Mouse (Mus musculus) heart, embryonic 13.5 days (tissue): ENCODE results near the gene Arid5a. TPM values are rescaled to one million over a fixed set of nuclear protein-coding genes. Genes with fewer than 3 reads are reported as not detected.
A peak's percentile ranks its signal among the peaks of the same experiment; 100 is the strongest.

ENCODE experiments used
- ATAC-seq: fragments of 200-750 bp; cut with Nextera tagmentation; 2 replicates; pipeline ENCODE4 v1.8.0; 2017; ENCODE audit warnings: moderate TSS enrichment; ENCODE audit not compliant: insufficient number of reproducible peaks, low FRiP score, low TSS enrichment; ENCODE audit errors: extremely low read depth
- H3K27ac ChIP-seq: fragments of 300-500 bp; sonication (generic); replicated peaks from 2 replicates; pipeline ENCODE4 v1.5.1; 2015; ENCODE audit warnings: moderate library complexity, mild to moderate bottlenecking, inconsistent platforms
- H3K27me3 ChIP-seq: fragments of 300-500 bp; sonication (generic); replicated peaks from 2 replicates; pipeline ENCODE4 v1.6.1; 2015; ENCODE audit warnings: mild to moderate bottlenecking, inconsistent platforms
- H3K36me3 ChIP-seq: fragments of 300-500 bp; sonication (generic); 2 replicates; pipeline ENCODE4 v1.6.1; 2015; ENCODE audit warnings: mild to moderate bottlenecking, inconsistent platforms
- H3K4me1 ChIP-seq: fragments of 300-500 bp; sonication (generic); 2 replicates; pipeline ENCODE4 v1.6.1; 2015; ENCODE audit warnings: inconsistent platforms
- H3K4me2 ChIP-seq: fragments of 300-500 bp; sonication (generic); 2 replicates; pipeline ENCODE4 v1.6.1; 2015; ENCODE audit warnings: inconsistent platforms, mild to moderate bottlenecking, moderate library complexity
- H3K4me3 ChIP-seq: fragments of 300-500 bp; sonication (generic); 2 replicates; pipeline ENCODE4 v1.5.1; 2015; ENCODE audit warnings: moderate library complexity, mild to moderate bottlenecking, inconsistent platforms
- H3K9ac ChIP-seq: fragments of 300-500 bp; sonication (generic); 2 replicates; pipeline ENCODE4 v1.6.1; 2015; ENCODE audit warnings: inconsistent platforms, mild to moderate bottlenecking, moderate library complexity
- H3K9me3 ChIP-seq: fragments of 300-500 bp; sonication (generic); 2 replicates; pipeline ENCODE4 v1.6.1; 2016; ENCODE audit warnings: inconsistent platforms
- WGBS: fragments of 180-500 bp; shearing (Covaris S2); methylation state at CpG from one replicate; pipeline ENCODE4 v1.1.7; 2015; ENCODE audit warnings: mixed read lengths; 5-methylcytosine and 5-hydroxymethylcytosine counted together
- polyA plus RNA-seq: library from polyadenylated mRNA; unstranded; fragments of >200 nt; fragmentation: Nextera tagmentation; extraction: Ambion mirVana; gene quantifications from 2 replicates; pipeline ENCODE4 v1.2.1, GENCODE M21; 2015

Arid5a gene
- 12.7 and 13.4 TPM in 2 replicates for polyA plus RNA-seq

DNA sequence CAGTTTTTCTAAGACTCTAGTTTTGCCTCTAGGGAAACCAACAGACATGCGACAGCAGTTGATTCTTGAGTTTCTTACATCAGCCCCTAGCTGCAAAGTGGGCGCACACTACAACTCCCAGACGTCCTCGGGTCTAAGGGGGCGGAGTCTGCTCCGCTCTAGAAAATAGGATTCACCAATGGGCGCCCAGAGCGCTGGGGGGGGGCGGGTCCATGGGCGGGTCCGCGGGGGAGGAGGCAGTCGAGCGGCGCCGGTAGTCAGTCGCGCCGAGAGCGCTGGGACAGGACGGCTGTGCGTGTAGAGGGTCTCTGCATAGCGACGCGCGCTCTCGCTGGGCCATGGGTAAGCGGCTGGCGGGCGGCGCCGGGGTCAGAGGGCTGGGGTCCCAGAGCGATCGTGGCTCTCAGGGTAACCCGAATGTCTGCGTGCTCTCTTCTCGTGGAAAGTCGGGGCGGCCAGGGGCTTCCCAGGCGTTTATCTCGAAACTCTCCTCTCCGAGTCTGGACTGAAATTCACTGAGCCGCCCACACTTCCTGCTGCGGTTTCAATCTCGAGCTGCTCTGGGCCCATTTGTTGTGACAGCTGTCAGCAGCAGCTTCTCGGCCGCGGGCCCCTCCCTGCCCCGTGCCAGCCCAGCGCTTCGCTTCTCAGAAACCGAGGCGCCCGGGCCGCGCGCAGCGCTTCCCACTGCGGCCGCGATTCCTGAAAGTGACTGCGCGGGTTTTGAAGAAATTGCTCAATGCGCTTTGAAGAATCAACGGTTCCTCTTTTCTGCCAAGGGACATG lies at the start of gene Arid5a:
Arid5a (plus strand) TSS at position 239 of the 786 bp plus-strand sequence.
- H3K4me1 ChIP-seq: peaks cover 41% of the 10 kb centered on the region
- H3K27ac ChIP-seq: peak within 1 kb of the TSS; percentile 89
- H3K9ac ChIP-seq: peak within 1 kb of the TSS; percentile 90
- peak within 1 kb of the TSS; percentile 87 for H3K4me2 ChIP-seq
- ATAC-seq: peak; percentile 72
- no peaks in the 10 kb centered on the region for H3K27me3 ChIP-seq
- H3K4me3 ChIP-seq: peak within 1 kb of the TSS; percentile 76
- WGBS: under 1% methylated on average over 65 of the region's 65 CpGs
- H3K36me3 ChIP-seq: peaks cover 5% of the 10 kb centered on the region; the same call in 1 of the 2 replicates
- no peaks in the 10 kb centered on the region for H3K9me3 ChIP-seq

DNA sequence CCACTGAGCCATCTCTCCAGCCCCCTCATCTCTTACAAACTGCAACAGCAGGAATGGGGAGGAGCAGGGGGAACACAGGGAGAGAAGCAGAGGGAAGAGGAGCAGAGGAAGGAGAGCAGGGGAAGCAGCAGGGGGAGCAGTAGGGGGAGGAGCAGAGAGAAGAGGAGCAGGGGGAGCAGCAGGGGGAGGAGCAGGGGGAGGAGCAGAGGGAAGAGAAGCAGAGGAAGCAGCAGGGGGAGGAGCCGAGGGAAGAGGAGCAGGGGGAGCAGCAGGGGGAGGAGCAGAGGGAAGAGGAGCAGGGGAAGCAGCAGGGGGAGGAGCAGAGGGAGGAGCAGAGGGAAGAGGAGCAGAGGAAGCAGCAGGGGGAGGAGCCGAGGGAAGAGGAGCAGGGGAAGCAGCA lies 48.9 kb upstream of the Arid5a start:
- no peak for ATAC-seq
- Histone ChIP-seq H3K4me3 (no peak overlapping the region), H3K4me2 (no peak overlapping the region), H3K4me1 (peaks cover 22% of the 10 kb centered on the region), H3K27me3 (peaks cover 30% of the 10 kb centered on the region), H3K9ac (no peak overlapping the region), H3K9me3 (peaks cover 9% of the 10 kb centered on the region), H3K27ac (no peak overlapping the region), H3K36me3 (no peaks in the 10 kb centered on the region)
- 53% methylated on average over 2 of the region's 2 CpGs for WGBS

DNA sequence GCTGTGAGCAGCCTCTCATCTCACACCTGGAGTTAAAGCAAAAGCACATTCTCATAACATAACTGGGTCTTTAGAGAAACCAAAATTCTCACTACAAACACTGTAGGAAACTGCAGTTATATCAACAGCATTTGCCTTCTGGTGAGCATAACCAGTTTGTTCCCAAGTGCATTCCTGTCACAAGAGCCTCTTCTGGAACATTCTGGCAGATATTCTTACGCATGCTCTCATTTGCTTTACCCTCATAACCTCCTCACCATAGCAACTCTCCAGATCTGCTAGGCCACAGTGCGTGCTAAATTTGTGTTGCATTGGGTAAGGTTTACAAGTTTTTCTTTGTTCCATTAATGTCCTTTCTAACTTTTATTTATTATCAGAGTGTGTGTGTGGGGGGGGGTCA lies 48.3 kb upstream of the Arid5a start:
- Histone ChIP-seq H3K9ac (no peak overlapping the region), H3K9me3 (peaks cover 9% of the 10 kb centered on the region), H3K36me3 (no peaks in the 10 kb centered on the region), H3K4me3 (no peak overlapping the region), H3K4me2 (no peak overlapping the region), H3K4me1 (peaks cover 19% of the 10 kb centered on the region), H3K27me3 (peaks cover 24% of the 10 kb centered on the region), H3K27ac (no peak overlapping the region)
- WGBS: 87% methylated on average over 2 of the region's 2 CpGs
- no peak for ATAC-seq

DNA sequence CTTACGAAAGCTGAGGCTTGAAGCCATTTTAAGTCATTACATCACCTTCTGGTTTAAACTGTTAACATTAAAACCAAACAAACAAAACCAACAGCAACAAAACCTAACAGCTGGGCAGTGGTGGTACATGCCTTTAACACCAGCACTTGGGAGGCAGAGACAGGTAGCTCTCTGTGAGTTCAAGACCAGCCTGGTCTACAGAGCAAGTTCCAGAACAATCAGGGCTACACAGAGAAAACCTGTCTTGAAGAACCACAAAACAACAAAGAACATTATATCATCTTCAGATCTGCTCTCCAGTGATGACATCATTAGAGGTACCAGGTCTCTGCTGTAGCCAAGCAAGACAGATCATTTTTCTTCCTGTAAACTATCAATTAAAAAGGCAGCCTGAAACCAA lies 47.1 kb upstream of the Arid5a start:
- WGBS: 86% methylated on average over 1 of the region's 1 CpGs
- ATAC-seq: no peak
- Histone ChIP-seq H3K9me3 (peaks cover 9% of the 10 kb centered on the region), H3K27ac (no peak overlapping the region), H3K9ac (no peak overlapping the region), H3K27me3 (peaks cover 13% of the 10 kb centered on the region), H3K36me3 (no peaks in the 10 kb centered on the region), H3K4me2 (no peak overlapping the region), H3K4me1 (peaks cover 7% of the 10 kb centered on the region), H3K4me3 (no peak overlapping the region)

DNA sequence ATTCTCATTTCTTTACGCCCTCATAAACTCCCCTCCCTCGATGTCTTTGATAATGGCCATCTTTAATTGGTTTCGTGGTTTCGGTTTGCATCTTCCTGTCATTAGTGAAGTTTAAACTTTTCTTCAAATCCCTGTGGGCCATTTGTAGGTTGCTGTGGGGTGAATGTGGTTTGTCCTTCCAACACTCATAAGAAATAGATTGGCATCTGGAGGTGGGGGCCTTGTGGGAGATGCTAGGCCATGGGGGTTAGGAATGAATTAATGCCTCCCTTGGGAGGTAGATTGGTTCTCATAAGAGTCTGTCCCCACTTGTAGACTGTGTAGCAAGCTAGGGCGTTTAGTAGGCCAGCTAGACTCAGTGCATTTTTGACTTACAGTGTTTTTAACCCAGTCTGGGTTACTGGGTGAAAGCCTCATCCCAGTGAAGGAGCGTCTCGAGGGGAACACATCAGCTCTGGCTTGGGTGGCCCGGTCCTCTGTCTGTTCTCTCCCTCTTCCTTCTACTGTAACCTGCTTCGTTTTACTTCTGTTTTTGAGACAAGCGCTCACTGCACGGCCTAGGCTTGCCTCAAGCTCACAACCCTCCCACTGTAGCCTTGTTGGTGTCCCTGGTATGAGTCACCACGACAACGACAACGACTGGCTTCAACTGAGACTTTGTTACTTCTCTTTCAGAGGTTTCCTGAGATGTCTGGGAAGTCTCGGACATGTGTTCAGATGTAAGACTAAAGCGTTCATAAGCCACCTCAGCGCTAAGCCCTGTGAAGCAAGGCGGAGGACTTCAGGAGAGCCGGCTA lies 45.6 kb upstream of the Arid5a start:
- no peaks in the 10 kb centered on the region for H3K36me3 ChIP-seq
- WGBS: 71% methylated on average over 19 of the region's 19 CpGs
- H3K4me3 ChIP-seq: no peak overlapping the region
- H3K9ac ChIP-seq: no peak overlapping the region
- no peaks in the 10 kb centered on the region for H3K4me1 ChIP-seq
- H3K4me2 ChIP-seq: no peak overlapping the region
- peaks cover under 1% of the 10 kb centered on the region; the same call in 1 of the 2 replicates for H3K9me3 ChIP-seq
- no peaks in the 10 kb centered on the region for H3K27me3 ChIP-seq
- H3K27ac ChIP-seq: no peak overlapping the region
- ATAC-seq: no peak

DNA sequence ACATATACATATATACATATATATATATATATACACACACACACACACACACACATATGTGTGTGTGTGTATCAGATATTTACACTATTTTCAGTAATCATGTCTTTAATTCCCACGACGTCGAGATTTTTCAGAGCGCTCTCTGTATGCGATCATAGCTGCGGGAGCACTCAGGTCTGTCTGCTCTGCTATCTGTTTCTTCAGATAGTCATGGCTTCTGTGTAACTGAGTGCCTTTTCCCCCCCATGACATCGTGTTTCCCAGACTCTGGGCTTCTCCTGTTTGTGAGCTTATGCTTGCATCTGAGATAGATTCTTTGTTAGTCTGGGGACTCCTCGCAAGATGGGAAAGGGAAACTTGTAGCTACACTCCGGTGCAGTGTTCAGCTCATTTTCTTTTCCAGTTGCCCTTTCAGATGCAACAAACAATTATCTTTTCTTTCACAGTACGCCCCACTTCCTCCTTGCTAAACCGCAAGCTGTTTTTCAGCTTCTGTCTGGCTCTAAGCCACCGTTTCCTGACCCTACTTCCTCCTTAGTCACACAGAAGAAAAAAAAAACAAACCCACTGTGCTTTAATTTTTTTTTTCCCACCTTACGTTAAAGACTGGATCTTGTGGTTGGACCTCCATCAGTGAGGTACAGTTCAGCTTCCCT lies 43.6 kb upstream of the Arid5a start:
- Histone ChIP-seq H3K27me3 (peaks cover 1% of the 10 kb centered on the region; the same call in 1 of the 2 replicates), H3K4me3 (no peak overlapping the region), H3K36me3 (no peaks in the 10 kb centered on the region), H3K4me1 (peaks cover 2% of the 10 kb centered on the region), H3K27ac (peak overlapping the region; percentile 80), H3K9me3 (no peaks in the 10 kb centered on the region; the same call in 1 of the 2 replicates), H3K4me2 (peak overlapping the region; percentile 44), H3K9ac (0 out of 2 replicates have a peak overlapping the region, but pooled peaks have one; percentile 16)
- ATAC-seq: no peak
- WGBS: 44% methylated on average over 13 of the region's 13 CpGs

DNA sequence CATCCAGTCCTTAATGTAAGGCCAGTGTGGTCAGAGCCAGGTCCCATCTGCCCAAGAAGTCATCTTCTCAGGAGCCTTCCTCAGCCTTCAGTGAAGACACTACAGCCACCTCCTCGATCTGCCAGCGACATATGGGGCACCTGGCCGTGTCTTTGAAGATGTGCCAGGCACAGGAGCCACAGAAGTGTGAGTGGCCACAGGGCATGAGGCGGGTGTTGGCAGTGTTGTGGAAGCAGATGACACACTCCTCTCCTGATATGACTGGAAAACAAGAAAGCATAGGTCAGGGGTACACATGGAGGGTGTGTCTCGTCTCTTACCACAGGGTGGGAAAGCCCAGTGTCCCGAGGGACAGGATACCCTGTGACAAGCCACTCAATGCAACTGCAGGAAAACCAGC lies 41.2 kb upstream of the Arid5a start:
- Histone ChIP-seq H3K27ac (no peak overlapping the region), H3K9me3 (no peaks in the 10 kb centered on the region), H3K4me2 (no peak overlapping the region), H3K36me3 (no peaks in the 10 kb centered on the region), H3K4me1 (peaks cover 24% of the 10 kb centered on the region), H3K27me3 (peaks cover 13% of the 10 kb centered on the region), H3K9ac (no peak overlapping the region), H3K4me3 (no peak overlapping the region)
- 65% methylated on average over 6 of the region's 6 CpGs for WGBS
- ATAC-seq: no peak

DNA sequence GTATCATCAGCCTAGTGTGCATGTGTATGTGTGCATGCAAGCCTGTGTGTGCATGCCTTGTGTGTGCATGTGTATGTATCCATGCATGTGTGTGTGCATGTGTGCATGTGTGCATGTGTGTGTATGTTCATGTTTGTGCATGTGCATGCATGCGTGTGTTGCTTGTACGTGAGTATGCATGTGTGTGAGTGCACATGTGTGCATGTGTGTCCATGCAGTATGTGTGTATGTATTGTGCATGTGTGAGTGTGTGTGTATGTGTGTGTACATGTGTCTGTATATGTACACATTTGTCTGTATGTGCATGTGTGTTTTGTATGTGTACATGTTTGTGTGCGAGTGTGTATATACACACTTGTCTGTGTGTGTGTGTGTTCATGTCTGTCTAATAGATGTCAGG lies 39.9 kb upstream of the Arid5a start:
- WGBS: 93% methylated on average over 3 of the region's 3 CpGs
- Histone ChIP-seq H3K36me3 (no peaks in the 10 kb centered on the region), H3K9me3 (no peaks in the 10 kb centered on the region), H3K27me3 (peaks cover 13% of the 10 kb centered on the region), H3K9ac (no peak overlapping the region), H3K4me1 (peaks cover 37% of the 10 kb centered on the region), H3K27ac (no peak overlapping the region), H3K4me2 (no peak overlapping the region), H3K4me3 (no peak overlapping the region)
- no peak for ATAC-seq

DNA sequence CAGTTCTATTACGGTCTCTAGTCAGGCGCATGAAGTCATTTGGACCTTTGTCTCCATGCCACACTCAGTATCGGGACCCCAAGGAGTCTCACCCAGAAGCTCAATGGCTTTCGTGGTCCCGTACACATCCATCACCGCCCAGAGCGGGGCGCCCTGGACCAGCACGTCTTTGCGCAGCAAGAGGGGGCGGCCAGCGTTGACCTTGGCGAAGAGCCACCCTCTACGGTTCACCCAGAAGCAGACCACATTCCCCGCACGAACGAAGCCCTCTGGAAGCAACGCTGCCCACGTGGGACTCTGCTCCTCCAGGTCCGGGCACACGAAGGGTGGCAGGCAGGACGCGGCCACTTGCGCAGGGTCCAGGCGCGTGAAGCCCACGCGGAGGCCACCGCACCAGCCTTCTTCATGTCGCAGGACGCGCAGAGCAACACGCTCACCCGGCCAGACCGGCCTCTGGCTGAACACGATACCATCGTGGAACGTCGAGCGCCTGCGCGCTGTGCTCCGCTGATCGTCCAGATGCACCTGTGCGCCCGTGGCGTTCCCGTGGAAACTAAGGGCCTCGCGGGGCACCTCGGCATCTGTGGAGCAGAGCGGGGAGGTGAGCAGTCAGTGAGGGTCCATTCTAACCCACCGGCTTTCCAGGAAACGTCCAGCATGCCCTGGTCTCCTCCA lies 38.3 kb upstream of the Arid5a start:
- H3K36me3 ChIP-seq: no peaks in the 10 kb centered on the region
- no peaks in the 10 kb centered on the region for H3K9me3 ChIP-seq
- H3K9ac ChIP-seq: peak overlapping the region; percentile 60
- H3K27me3 ChIP-seq: peaks cover 13% of the 10 kb centered on the region
- H3K4me3 ChIP-seq: peak overlapping the region; percentile 42
- peaks cover 49% of the 10 kb centered on the region for H3K4me1 ChIP-seq
- H3K4me2 ChIP-seq: peak overlapping the region; percentile 68
- whole genome bisulfite sequencing: 31% methylated on average over 54 of the region's 54 CpGs
- no peak overlapping the region for H3K27ac ChIP-seq
- no peak for ATAC-seq

DNA sequence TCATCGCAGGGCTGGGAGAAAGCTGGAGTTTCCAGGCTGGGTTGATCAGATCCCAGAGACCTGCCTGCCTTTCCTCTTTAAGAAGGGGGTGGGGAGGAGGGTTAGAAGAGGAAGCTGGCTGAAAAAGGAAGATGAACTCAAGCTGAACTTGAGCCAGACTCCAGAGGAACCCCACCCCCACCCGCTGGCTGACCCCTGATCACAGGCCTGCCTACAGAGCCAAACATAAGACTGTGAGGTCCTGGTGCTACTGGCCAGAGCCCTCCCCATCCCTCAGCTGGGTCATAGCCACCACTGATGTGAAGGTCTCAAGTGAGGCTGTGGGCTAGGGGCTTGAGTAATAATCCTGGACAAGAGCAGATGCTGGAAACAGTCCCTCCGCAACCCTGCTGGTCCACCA lies 36.9 kb upstream of the Arid5a start:
- Histone ChIP-seq H3K4me3 (no peak overlapping the region), H3K9ac (peak overlapping the region; percentile 50; the same call in 1 of the 2 replicates), H3K9me3 (no peaks in the 10 kb centered on the region), H3K27me3 (peaks cover 13% of the 10 kb centered on the region), H3K4me2 (peak overlapping the region; percentile 20; the same call in 1 of the 2 replicates), H3K36me3 (no peaks in the 10 kb centered on the region), H3K27ac (peak overlapping the region; percentile 64), H3K4me1 (peaks cover 49% of the 10 kb centered on the region)
- peak; percentile 32; the same call in 1 of the 2 replicates for ATAC-seq
- WGBS: 31% methylated on average over 3 of the region's 3 CpGs
